Mouse (Mus musculus): ENCODE data around the gene Slc7a1. TPM values are rescaled to one million over a fixed set of nuclear protein-coding genes. Genes with fewer than 3 reads are reported as not detected.

Gene Slc7a1
- polyA plus RNA-seq, 1 experiment from 2014 or later: 5.8 TPM

DNA sequence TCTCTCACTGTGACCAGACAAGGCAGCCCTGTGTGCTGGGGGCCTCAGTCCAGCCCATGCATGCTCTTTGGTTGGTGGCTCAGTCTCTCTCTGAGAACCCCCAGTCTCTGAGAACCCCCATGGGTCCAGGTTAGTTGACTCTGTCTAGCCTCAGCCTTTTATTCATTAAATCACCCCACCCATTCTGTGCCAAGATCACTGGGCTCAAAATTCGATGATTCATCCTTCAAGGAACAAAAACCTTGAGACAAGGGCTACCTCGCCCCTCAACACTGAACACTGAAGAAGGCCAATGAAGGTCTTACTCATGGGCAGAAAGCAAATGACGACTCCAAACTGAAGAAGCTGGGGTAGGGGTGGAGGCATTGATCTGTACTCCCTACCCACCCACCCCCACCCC is 31.9 kb downstream of the Slc7a1 start:
- WGBS: 87% methylated on average over 3 of the region's 3 CpGs
- no peak overlapping the region for H3K4me2 ChIP-seq (replicated peaks; ENCODE audit: low read depth, low read length)
- DNase-seq (ENCODE audit: low spot score): no peak
- H3K27ac ChIP-seq (ENCODE audit: low read length): no peak overlapping the region
- no peak overlapping the region for H3K4me3 ChIP-seq (ENCODE audit: low read depth, low read length)
- no peak for ATAC-seq
- H3K4me1 ChIP-seq (ENCODE audit: insufficient read depth, low read depth, low read length): no peaks in the 10 kb centered on the region
- H3K36me3 ChIP-seq (ENCODE audit: insufficient read depth, low read length): no peaks in the 10 kb centered on the region
- H3K9ac ChIP-seq (replicated peaks; ENCODE audit: low read depth): no peak overlapping the region
- no peaks in the 10 kb centered on the region for H3K9me3 ChIP-seq (ENCODE audit: low read length)
- H3K27me3 ChIP-seq (replicated peaks; ENCODE audit: insufficient read depth, low read length): no peaks in the 10 kb centered on the region
- no peak for TF ChIP-seq EP300 (IDR thresholded peaks at IDR 0.05)

DNA sequence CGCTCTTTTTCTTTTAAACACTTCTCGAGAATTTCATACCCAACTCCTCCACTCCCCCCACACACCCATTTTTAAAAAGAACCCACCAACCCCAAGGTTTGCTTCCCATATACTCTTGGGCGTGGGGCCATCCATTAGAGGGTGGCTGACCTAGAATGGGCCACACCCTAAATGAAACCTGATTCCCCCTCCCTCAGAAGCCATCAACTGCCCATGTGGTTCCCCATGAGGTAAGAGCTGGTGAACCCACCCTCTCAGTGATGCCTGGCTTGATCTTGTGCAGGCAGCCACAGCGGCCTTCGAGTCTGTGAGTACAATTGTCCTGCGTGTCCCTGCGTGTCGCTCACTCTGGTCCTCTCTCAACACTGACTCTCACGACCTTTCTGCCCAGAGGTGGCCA is 33.2 kb downstream of the Slc7a1 start:
- Histone ChIP-seq H3K9me3 (ENCODE audit: low read length) (no peaks in the 10 kb centered on the region), H3K4me3 (ENCODE audit: low read depth, low read length) (no peak overlapping the region), H3K4me2 (replicated peaks; ENCODE audit: low read depth, low read length) (no peak overlapping the region), H3K4me1 (ENCODE audit: insufficient read depth, low read depth, low read length) (peaks cover 8% of the 10 kb centered on the region), H3K36me3 (ENCODE audit: insufficient read depth, low read length) (no peaks in the 10 kb centered on the region), H3K9ac (replicated peaks; ENCODE audit: low read depth) (no peak overlapping the region), H3K27me3 (replicated peaks; ENCODE audit: insufficient read depth, low read length) (no peaks in the 10 kb centered on the region), H3K27ac (ENCODE audit: low read length) (no peak overlapping the region)
- DNase-seq (ENCODE audit: low spot score) (no peak), ATAC-seq (no peak)
- TF ChIP-seq EP300 (IDR thresholded peaks at IDR 0.05) (no peak), CTCF (IDR thresholded peaks at IDR 0.05) (no peak)
- WGBS: 87% methylated on average over 9 of the region's 9 CpGs

DNA sequence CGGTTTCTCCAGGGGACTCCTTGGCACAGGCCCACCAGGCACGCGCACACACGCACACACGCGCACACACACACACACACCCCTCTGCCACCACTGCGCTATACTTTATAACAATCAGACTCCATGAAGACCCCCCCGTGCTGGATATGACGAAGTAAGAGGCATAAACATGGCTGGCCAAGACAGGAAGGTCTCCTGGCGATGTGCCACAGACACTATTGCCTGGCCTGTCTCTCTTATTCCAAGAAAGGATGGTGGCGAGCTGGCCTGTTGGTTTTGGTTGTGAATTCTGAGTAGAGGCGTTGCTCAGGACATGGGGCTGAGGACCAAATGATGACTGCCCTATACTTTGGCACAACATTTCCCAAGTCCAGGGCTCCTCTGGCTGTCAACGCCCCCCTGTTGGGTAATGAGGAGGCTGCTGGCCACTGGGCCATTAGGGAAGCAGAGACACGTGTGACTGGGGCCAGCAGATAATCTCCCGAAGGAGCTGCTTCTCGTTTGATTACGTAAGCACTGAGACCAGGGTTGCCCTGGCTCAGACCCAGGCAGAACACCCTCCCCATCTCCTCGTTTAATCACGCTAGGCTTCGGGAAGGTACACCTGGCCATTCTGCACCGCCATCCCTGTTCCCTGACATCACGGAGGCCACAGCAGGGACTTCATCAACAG is 36.1 kb downstream of the Slc7a1 start:
- no peak overlapping the region for H3K27ac ChIP-seq (ENCODE audit: low read length)
- TF ChIP-seq CTCF (IDR thresholded peaks at IDR 0.05) (no peak), EP300 (IDR thresholded peaks at IDR 0.05) (no peak; the same call in 1 of the 2 replicates)
- H3K4me1 ChIP-seq (ENCODE audit: insufficient read depth, low read depth, low read length): peaks cover 14% of the 10 kb centered on the region
- DNase-seq (ENCODE audit: low spot score) (peak; percentile 33), ATAC-seq (peak; percentile 37)
- no peak overlapping the region for H3K9ac ChIP-seq (replicated peaks; ENCODE audit: low read depth)
- no peaks in the 10 kb centered on the region for H3K36me3 ChIP-seq (ENCODE audit: insufficient read depth, low read length)
- no peak overlapping the region for H3K4me3 ChIP-seq (ENCODE audit: low read depth, low read length)
- no peaks in the 10 kb centered on the region for H3K9me3 ChIP-seq (ENCODE audit: low read length)
- 60% methylated on average over 22 of the region's 22 CpGs for WGBS
- H3K4me2 ChIP-seq (replicated peaks; ENCODE audit: low read depth, low read length): no peak overlapping the region
- H3K27me3 ChIP-seq (replicated peaks; ENCODE audit: insufficient read depth, low read length): no peaks in the 10 kb centered on the region

DNA sequence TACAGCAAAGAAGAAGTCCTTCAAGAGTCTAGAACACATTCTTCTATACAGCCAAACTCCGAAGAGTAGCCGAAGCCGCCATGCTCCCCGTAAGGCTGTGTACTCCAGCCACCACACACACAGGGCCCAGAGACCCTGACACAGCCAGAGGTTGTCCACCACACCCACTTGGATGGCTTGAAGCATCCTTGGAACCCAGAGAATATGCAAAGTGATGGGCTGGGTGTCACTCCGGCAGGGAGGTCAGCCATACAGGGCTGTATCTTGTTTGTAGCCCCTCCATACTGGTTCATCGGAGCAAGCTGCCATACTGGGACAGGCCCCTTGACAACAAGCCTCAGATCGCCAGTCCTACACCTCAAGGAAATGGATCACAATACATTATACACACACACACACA is 37.4 kb downstream of the Slc7a1 start:
- 93% methylated on average over 7 of the region's 7 CpGs for WGBS
- Histone ChIP-seq H3K9me3 (ENCODE audit: low read length) (no peaks in the 10 kb centered on the region), H3K4me2 (replicated peaks; ENCODE audit: low read depth, low read length) (no peak overlapping the region), H3K9ac (replicated peaks; ENCODE audit: low read depth) (no peak overlapping the region), H3K4me1 (ENCODE audit: insufficient read depth, low read depth, low read length) (peaks cover 14% of the 10 kb centered on the region), H3K27me3 (replicated peaks; ENCODE audit: insufficient read depth, low read length) (no peaks in the 10 kb centered on the region), H3K4me3 (ENCODE audit: low read depth, low read length) (no peak overlapping the region), H3K36me3 (ENCODE audit: insufficient read depth, low read length) (no peaks in the 10 kb centered on the region), H3K27ac (ENCODE audit: low read length) (0 out of 2 replicates have a peak overlapping the region, but pooled peaks have one; percentile 66)
- DNase-seq (ENCODE audit: low spot score) (no peak), ATAC-seq (no peak)
- TF ChIP-seq EP300 (IDR thresholded peaks at IDR 0.05): no peak
- no peak for TF ChIP-seq CTCF (IDR thresholded peaks at IDR 0.05)

DNA sequence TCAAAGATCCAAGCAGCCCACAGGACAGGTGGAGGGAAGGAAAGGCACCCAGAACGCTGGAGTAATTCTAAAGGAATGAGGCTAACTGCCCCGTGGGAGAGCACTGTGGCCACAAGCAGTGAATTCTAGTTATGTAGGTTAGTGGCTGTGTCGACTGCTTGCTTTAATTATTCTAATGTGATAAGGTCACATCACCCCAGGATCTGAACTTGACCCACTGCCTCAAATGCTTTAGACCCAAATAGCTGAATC is 38.0 kb downstream of the Slc7a1 start:
- Histone ChIP-seq H3K4me3 (ENCODE audit: low read depth, low read length) (no peak overlapping the region), H3K27ac (ENCODE audit: low read length) (peak overlapping the region; percentile 66; the same call in 1 of the 2 replicates), H3K36me3 (ENCODE audit: insufficient read depth, low read length) (no peaks in the 10 kb centered on the region), H3K9ac (replicated peaks; ENCODE audit: low read depth) (no peak overlapping the region), H3K9me3 (ENCODE audit: low read length) (no peaks in the 10 kb centered on the region), H3K4me2 (replicated peaks; ENCODE audit: low read depth, low read length) (peak overlapping the region; percentile 47), H3K4me1 (ENCODE audit: insufficient read depth, low read depth, low read length) (peaks cover 14% of the 10 kb centered on the region), H3K27me3 (replicated peaks; ENCODE audit: insufficient read depth, low read length) (no peaks in the 10 kb centered on the region)
- DNase-seq (ENCODE audit: low spot score) (no peak), ATAC-seq (no peak)
- TF ChIP-seq EP300 (IDR thresholded peaks at IDR 0.05) (no peak), CTCF (IDR thresholded peaks at IDR 0.05) (no peak)
- 24% methylated on average over 3 of the region's 3 CpGs for WGBS

DNA sequence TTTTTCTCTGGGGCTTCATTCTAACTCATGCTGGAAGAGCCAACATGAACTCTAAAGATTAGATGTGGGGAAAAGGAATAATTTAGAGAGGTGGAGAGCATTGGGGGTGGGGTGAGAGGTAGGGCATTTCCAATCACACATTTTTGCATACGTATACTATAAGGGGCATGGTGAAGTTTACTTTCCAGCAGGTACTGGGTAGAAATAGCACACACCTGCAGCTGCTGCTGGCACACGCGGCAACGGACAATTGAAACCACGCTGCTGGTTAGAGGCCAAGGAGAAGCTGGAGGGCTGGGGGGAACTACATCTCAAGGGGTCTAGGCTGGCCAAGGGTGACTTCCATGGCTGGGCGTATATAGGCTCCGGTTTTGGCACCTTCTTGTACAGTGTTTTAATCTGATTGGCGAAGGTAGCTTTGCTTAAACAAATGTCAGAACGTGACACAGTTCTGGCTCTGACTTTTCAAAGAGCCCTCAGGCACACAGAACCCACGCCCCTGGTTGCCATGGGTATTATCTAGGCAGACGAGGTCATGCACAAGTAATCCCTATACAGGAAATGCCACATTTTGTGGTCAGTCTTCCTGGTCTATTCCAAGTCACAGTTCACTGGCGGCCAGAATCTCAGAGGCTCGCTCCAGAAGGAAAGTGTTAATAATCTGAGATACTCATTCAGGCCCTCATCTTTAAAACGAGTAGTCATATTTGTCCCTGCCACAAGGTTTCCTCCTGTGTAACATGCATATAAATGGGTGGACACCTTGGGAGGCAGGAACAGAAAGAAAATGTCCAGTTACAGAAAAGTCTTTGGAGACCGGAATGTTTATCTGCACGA is 38.6 kb downstream of the Slc7a1 start:
- 18% methylated on average over 16 of the region's 16 CpGs for WGBS
- no peaks in the 10 kb centered on the region for H3K9me3 ChIP-seq (ENCODE audit: low read length)
- H3K27me3 ChIP-seq (replicated peaks; ENCODE audit: insufficient read depth, low read length): no peaks in the 10 kb centered on the region
- peaks cover 14% of the 10 kb centered on the region for H3K4me1 ChIP-seq (ENCODE audit: insufficient read depth, low read depth, low read length)
- H3K4me2 ChIP-seq (replicated peaks; ENCODE audit: low read depth, low read length): peak overlapping the region; percentile 47
- H3K27ac ChIP-seq (ENCODE audit: low read length): peak overlapping the region; percentile 66
- H3K9ac ChIP-seq (replicated peaks; ENCODE audit: low read depth): no peak overlapping the region
- TF ChIP-seq CTCF (IDR thresholded peaks at IDR 0.05) (0 out of 2 replicates have a peak, but pooled peaks have one; percentile 20), EP300 (IDR thresholded peaks at IDR 0.05) (peak; percentile 84)
- no peak overlapping the region for H3K4me3 ChIP-seq (ENCODE audit: low read depth, low read length)
- no peaks in the 10 kb centered on the region for H3K36me3 ChIP-seq (ENCODE audit: insufficient read depth, low read length)
- DNase-seq (ENCODE audit: low spot score) (peak; percentile 87), ATAC-seq (peak; percentile 92)
